Mouse (Mus musculus) heart, embryonic 15.5 days (tissue): Measurements from ENCODE around the gene Kcnip2. TPM values are rescaled to one million over a fixed set of nuclear protein-coding genes. Genes with fewer than 3 reads are reported as not detected.

Experiments
- ATAC-seq: fragments of 200-750 bp; cut with Nextera tagmentation; replicated peaks from 2 replicates; pipeline ENCODE4 v1.8.0; 2017; ENCODE audit warnings: low read depth, moderate TSS enrichment; ENCODE audit not compliant: insufficient number of reproducible peaks, insufficient read depth, low FRiP score
- H3K27ac ChIP-seq: fragments of 300-500 bp; sonication (generic); 2 replicates; pipeline ENCODE4 v1.5.1; 2015; ENCODE audit warnings: mild to moderate bottlenecking, inconsistent platforms
- H3K27me3 ChIP-seq: fragments of 300-500 bp; sonication (generic); 2 replicates; pipeline ENCODE4 v1.6.1; 2015; ENCODE audit warnings: inconsistent platforms
- H3K36me3 ChIP-seq: fragments of 300-500 bp; sonication (generic); 2 replicates; pipeline ENCODE4 v1.6.1; 2015; ENCODE audit warnings: mild to moderate bottlenecking, inconsistent platforms
- H3K4me1 ChIP-seq: fragments of 300-500 bp; sonication (generic); replicated peaks from 2 replicates; pipeline ENCODE4 v1.6.1; 2015; ENCODE audit warnings: inconsistent platforms
- H3K4me2 ChIP-seq: fragments of 300-500 bp; sonication (generic); 2 replicates; pipeline ENCODE4 v1.6.1; 2015; ENCODE audit warnings: inconsistent platforms, mild to moderate bottlenecking, moderate library complexity
- H3K4me3 ChIP-seq: fragments of 300-500 bp; sonication (generic); 2 replicates; pipeline ENCODE4 v1.5.1; 2015; ENCODE audit warnings: mild to moderate bottlenecking, inconsistent platforms
- H3K9ac ChIP-seq: fragments of 300-500 bp; sonication (generic); 2 replicates; pipeline ENCODE4 v1.6.1; 2015; ENCODE audit warnings: mild to moderate bottlenecking, inconsistent platforms
- H3K9me3 ChIP-seq: fragments of 300-500 bp; sonication (generic); replicated peaks from 2 replicates; pipeline ENCODE4 v1.6.1; 2016; ENCODE audit warnings: inconsistent platforms
- WGBS: fragments of 180-500 bp; shearing (Covaris S2); methylation state at CpG from one replicate; pipeline ENCODE4 v1.1.7; 2015; ENCODE audit warnings: mixed read lengths; 5-methylcytosine and 5-hydroxymethylcytosine counted together
- polyA plus RNA-seq: library from polyadenylated mRNA; unstranded; fragments of >200 nt; fragmentation: Nextera tagmentation; extraction: Ambion mirVana; gene quantifications from 2 replicates; pipeline ENCODE4 v1.2.1, GENCODE M21; 2015

Kcnip2 gene
- polyA plus RNA-seq, 1 experiment from 2014 or later = 10.0 TPM

DNA sequence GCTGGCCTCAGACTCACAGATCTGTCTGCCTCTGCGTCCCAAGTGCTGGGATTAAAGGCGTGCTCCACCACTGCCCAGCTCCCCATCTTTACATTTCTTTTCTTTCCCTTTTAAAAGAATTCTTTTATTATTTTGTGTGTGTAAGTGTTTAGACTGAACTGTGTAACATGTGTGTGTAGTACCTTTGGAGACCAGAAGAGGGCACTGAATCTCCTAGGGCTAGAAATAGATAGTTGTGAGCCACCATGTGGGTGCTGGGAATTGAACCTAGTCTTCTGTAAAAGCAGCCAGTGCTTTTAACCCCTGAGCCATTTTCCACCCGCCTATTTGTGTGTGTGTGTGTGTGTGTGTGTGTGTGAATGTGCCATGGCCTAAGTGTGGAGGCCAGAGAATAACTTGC, 11.9 kb upstream of the Kcnip2 start:
- no peaks in the 10 kb centered on the region for H3K27me3 ChIP-seq
- no peak overlapping the region for H3K4me3 ChIP-seq
- peaks cover 18% of the 10 kb centered on the region; the same call in 1 of the 2 replicates for H3K4me1 ChIP-seq
- WGBS = 93% methylated on average over 3 of the region's 3 CpGs
- no peak for ATAC-seq
- no peak overlapping the region for H3K9ac ChIP-seq
- H3K9me3 ChIP-seq = no peaks in the 10 kb centered on the region
- no peak overlapping the region for H3K4me2 ChIP-seq
- no peaks in the 10 kb centered on the region for H3K36me3 ChIP-seq
- 0 out of 2 replicates have a peak overlapping the region, but pooled peaks have one; percentile 1 for H3K27ac ChIP-seq

DNA sequence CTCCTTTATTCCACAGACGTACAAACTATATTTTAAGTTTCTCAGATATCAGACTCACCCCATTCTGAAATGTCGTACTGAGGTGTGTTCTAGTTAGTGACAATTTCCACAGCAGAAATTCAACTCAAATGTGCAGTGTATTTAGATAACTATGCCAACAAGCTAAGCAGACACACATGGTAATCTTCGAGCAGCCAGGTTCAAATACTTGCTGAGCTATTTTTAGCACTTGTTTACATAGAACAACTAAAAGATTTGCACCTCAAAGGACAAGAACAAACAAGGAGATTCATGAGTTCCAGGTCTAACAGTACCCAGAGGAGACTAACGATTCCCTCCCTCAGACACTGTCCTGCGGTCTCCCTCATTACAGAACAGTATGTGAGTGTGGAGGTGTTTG, 11.3 kb upstream of the Kcnip2 start:
- no peak overlapping the region for H3K4me3 ChIP-seq
- no peaks in the 10 kb centered on the region for H3K9me3 ChIP-seq
- no peaks in the 10 kb centered on the region for H3K27me3 ChIP-seq
- WGBS = 66% methylated on average over 5 of the region's 5 CpGs
- H3K4me2 ChIP-seq = no peak overlapping the region
- peaks cover 18% of the 10 kb centered on the region; the same call in 1 of the 2 replicates for H3K4me1 ChIP-seq
- peak overlapping the region; percentile 52; the same call in 1 of the 2 replicates for H3K27ac ChIP-seq
- H3K36me3 ChIP-seq = no peaks in the 10 kb centered on the region
- ATAC-seq = no peak
- H3K9ac ChIP-seq = no peak overlapping the region

DNA sequence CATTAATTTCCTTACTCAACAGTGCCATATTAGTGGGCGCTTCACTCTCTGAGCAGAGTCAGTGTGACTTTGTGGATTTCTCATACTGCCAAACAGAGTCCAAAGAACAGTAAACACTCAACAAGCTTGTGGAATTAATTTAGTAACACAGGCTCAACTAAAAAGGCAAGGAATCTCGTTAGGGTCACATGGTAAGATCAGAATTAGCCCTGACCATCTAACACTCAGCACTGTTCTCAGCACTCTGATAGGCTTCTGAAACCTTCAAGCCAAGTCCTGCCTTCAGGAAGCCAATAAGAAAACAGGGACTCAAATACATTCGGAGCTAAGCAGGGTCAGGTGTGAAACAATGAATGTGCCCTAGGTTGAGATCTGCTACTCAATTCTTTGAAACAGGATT, 10.3 kb upstream of the Kcnip2 start:
- Histone ChIP-seq H3K4me2 (no peak overlapping the region), H3K4me3 (no peak overlapping the region), H3K27me3 (no peaks in the 10 kb centered on the region), H3K4me1 (peaks cover 22% of the 10 kb centered on the region; the same call in 1 of the 2 replicates), H3K9ac (no peak overlapping the region), H3K9me3 (no peaks in the 10 kb centered on the region), H3K36me3 (no peaks in the 10 kb centered on the region), H3K27ac (peak overlapping the region; percentile 52)
- WGBS = 52% methylated on average over 3 of the region's 3 CpGs
- ATAC-seq = peak; percentile 50; the same call in 1 of the 2 replicates

DNA sequence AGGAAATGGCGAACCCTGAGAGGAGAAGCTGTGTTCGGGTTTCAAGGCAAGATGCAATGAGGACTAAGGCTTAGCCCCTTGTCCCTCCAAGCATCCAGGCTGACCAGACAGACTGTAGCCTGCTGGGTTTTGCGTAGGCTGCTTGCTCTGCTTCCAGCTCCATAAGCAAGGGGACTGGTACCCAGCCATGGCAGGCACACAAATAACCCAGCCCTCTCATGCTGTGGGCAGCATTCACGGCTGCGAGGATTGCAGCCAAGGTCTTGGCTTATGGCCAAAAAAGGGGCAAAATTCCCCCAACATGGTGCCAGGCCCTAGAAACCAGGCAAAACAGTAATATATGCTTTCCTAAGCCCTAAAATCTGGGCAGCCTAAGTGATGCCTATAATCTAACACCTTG, 6.0 kb upstream of the Kcnip2 start:
- H3K9ac ChIP-seq = no peak overlapping the region

DNA sequence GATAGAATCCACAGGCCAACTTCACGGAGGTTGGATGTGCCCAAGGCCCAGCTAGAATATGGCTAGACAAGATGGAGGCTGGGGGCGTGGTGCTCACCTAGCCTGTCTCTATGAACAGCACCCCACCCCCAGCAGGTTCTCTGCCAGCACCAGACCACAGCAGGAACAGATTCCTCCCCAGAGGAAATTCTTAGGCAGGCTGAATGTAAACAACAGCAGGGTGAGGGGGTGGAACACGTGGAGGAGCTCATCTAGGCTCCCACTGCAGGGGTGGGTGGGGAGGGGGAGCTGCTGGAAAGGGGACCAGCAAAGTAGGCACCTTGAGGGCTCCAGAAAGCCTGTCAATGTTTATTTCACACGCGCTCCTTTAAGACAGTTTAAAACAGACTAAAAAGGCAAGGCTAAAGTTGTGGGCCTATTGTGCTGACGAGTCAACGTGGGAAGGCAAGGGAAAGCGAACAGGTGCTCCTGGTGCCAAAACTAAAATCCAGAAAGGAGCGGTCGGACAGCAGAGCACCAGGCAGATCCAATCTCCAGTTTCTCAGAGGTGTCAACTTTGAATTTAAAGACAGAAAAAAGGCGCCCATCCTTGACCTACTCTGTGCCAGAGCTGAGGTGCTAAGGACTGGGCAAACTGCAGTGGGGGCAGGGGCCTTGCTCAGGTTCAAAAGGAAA, 2.1 kb upstream of the Kcnip2 start:
- no peak for ATAC-seq
- H3K36me3 ChIP-seq = no peaks in the 10 kb centered on the region
- 72% methylated on average over 11 of the region's 11 CpGs for WGBS

More for the DNA sequence above, 6.0 kb upstream of the Kcnip2 start:
- Histone ChIP-seq H3K4me2 (no peak overlapping the region), H3K36me3 (no peaks in the 10 kb centered on the region), H3K9me3 (no peaks in the 10 kb centered on the region), H3K27me3 (no peaks in the 10 kb centered on the region), H3K4me1 (peaks cover 24% of the 10 kb centered on the region; the same call in 1 of the 2 replicates), H3K4me3 (no peak overlapping the region), H3K27ac (no peak overlapping the region)
- 62% methylated on average over 5 of the region's 5 CpGs for WGBS
- ATAC-seq = no peak

DNA sequence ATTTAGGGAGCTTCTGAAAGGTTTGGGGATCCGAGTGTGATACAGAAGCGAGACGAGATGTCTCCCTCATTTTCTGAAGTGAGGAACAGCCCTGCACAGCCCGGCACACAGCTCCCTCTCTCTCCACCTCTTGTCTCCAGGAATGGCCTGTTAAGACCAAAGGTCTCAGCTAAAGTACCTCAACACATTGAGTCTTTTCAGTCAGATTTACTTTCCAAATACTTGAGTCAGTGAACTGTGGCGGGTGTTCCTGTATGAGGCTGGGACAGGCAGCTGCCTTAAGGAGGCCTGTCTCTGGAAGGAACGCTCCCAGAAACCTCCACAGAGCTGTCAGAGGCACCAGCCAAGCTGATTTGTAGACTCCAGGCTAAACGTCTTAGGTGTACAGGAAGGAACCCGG, 866 bp upstream of the Kcnip2 start:
- Histone ChIP-seq H3K4me3 (no peak overlapping the region), H3K9ac (no peak overlapping the region), H3K4me2 (peak overlapping the region; percentile 85; the same call in 1 of the 2 replicates), H3K27ac (no peak overlapping the region), H3K9me3 (no peaks in the 10 kb centered on the region), H3K27me3 (peaks cover 12% of the 10 kb centered on the region; the same call in 1 of the 2 replicates), H3K36me3 (no peaks in the 10 kb centered on the region), H3K4me1 (peaks cover 35% of the 10 kb centered on the region)
- 36% methylated on average over 8 of the region's 8 CpGs for WGBS
- no peak for ATAC-seq

More for the DNA sequence above, 2.1 kb upstream of the Kcnip2 start:
- peaks cover 28% of the 10 kb centered on the region for H3K4me1 ChIP-seq
- no peak overlapping the region for H3K9ac ChIP-seq
- H3K27me3 ChIP-seq = peaks cover 12% of the 10 kb centered on the region; the same call in 1 of the 2 replicates
- H3K27ac ChIP-seq = no peak overlapping the region
- H3K4me2 ChIP-seq = no peak overlapping the region
- no peaks in the 10 kb centered on the region for H3K9me3 ChIP-seq
- H3K4me3 ChIP-seq = no peak overlapping the region

DNA sequence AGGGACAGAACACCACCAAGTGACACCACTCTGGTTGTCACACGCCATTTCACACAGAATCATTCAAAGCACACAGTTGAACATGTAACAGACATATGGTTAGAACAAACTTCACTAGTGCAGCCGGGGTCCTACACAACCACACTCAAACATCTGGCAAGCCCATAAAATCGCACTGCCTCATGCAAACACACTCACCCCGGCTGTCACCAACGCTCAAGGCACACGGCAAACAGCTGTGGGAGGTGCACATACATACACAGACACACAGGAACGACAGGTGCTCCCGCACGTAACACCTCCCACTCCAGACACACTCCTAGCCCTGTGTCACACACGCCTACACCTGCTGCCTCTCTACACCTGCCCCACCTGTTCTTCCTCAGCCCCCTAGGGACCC, 691 bp downstream of the Kcnip2 start:
- H3K36me3 ChIP-seq = no peaks in the 10 kb centered on the region
- 58% methylated on average over 10 of the region's 10 CpGs for WGBS
- peak overlapping the region; percentile 51 for H3K4me3 ChIP-seq
- no peaks in the 10 kb centered on the region for H3K9me3 ChIP-seq
- H3K9ac ChIP-seq = peak overlapping the region; percentile 39
- peaks cover 34% of the 10 kb centered on the region for H3K4me1 ChIP-seq
- H3K27me3 ChIP-seq = peaks cover 12% of the 10 kb centered on the region; the same call in 1 of the 2 replicates
- no peak for ATAC-seq
- peak overlapping the region; percentile 85 for H3K4me2 ChIP-seq
- H3K27ac ChIP-seq = no peak overlapping the region

DNA sequence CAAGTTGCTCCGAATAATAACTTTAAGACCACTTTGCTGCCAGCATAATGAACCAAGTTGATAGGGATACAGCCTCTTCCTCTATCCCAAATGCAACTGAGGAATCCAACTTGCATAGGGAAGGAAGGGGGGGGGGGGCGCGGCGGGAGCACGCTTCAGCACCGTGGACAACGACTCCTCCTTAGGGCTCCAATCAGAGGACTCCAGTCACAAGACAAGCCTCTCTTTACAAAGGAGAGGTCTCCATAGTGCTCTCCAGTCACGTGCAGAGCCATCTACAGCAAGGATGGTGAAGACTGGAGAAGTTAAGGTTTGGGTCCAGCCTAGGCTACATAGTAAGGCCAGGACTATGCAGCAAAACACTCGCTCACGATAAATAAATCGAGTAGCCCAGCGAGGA, 2.1 kb downstream of the Kcnip2 start:
- WGBS = 10% methylated on average over 12 of the region's 12 CpGs
- Histone ChIP-seq H3K27me3 (peaks cover 12% of the 10 kb centered on the region; the same call in 1 of the 2 replicates), H3K36me3 (no peaks in the 10 kb centered on the region), H3K4me3 (no peak overlapping the region), H3K27ac (no peak overlapping the region), H3K9me3 (no peaks in the 10 kb centered on the region), H3K4me2 (no peak overlapping the region), H3K9ac (no peak overlapping the region), H3K4me1 (peaks cover 34% of the 10 kb centered on the region)
- ATAC-seq = 0 out of 2 replicates have a peak, but pooled peaks have one; percentile 42

DNA sequence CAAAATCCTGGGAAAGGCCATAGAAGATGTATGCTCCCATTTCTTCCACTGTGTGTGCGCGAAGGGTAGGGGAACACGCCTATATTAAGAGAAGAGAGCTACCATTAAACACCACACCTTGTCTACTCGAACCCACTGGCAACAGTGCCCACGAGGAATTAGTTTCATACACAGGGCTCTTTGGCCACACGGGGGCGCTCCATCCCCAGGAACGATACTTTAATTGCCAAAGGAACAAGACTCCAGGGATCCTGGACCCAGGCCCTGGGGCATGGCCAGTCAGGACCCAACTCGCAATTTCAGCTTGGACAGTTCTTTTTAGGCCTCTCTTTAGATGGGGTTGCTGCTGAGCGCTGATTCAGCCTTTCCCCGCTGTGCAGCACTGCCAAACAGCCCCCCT, 2.6 kb downstream of the Kcnip2 start:
- peaks cover 34% of the 10 kb centered on the region for H3K4me1 ChIP-seq
- H3K4me2 ChIP-seq = no peak overlapping the region
- WGBS = 7% methylated on average over 11 of the region's 11 CpGs
- no peak overlapping the region for H3K9ac ChIP-seq
- H3K27ac ChIP-seq = no peak overlapping the region
- H3K9me3 ChIP-seq = no peaks in the 10 kb centered on the region
- H3K4me3 ChIP-seq = no peak overlapping the region
- peaks cover 12% of the 10 kb centered on the region; the same call in 1 of the 2 replicates for H3K27me3 ChIP-seq
- no peak; the same call in 1 of the 2 replicates for ATAC-seq
- H3K36me3 ChIP-seq = no peaks in the 10 kb centered on the region

DNA sequence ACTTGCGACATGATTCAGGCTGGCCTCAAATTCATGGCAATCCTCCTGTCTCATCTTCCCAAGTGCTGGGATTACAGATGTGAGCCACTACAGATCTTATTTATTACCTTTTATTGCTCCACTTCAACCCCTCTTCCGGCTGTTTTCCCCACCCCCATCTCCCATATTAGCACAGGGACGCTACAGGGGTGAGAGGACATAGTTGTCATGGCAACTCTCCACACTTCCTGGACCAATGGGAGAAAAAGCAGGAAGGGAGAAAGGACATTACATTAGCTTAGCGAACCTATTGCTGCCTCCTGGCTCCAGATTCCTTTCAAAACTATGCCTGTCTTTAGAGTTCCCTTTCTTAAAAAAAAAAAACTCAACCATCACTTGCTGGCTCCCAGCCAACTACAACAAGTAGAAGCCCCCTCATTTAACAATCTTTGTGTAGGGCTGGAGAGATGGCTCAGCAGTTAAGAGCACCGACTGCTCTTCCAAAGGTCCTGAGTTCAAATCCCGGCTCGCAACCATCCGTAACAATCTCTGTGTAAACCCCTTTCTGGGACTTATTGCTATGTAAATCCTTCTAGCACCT, 3.1 kb downstream of the Kcnip2 start:
- Histone ChIP-seq H3K4me1 (peaks cover 32% of the 10 kb centered on the region), H3K27me3 (peaks cover 12% of the 10 kb centered on the region; the same call in 1 of the 2 replicates), H3K9ac (no peak overlapping the region), H3K4me3 (peak overlapping the region; percentile 34; the same call in 1 of the 2 replicates), H3K36me3 (no peaks in the 10 kb centered on the region), H3K9me3 (no peaks in the 10 kb centered on the region), H3K27ac (no peak overlapping the region), H3K4me2 (peak overlapping the region; percentile 66)
- ATAC-seq = no peak
- WGBS = 17% methylated on average over 8 of the region's 8 CpGs

DNA sequence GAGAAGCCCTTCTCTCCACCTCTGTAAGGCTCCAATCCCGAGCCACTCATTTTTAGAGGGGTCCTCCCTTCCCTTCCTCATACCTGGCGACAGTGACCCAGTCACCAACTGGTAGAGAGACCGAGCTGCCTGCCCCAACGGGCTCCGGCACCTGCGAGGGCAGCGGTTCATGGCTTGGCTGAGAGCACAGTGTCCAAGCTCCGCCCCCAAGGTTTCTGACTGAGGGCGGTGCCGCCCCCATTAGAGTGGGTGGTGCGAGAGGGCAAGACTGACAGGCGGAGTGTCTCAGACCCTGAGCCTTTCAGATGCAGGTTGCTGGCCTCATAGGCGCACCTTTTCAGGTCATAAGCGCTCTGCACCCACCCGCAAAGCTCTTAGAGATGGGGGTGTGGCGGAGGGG, 3.7 kb downstream of the Kcnip2 start:
- peak; percentile 41 for ATAC-seq
- Histone ChIP-seq H3K9ac (no peak overlapping the region), H3K27me3 (peaks cover 12% of the 10 kb centered on the region; the same call in 1 of the 2 replicates), H3K9me3 (no peaks in the 10 kb centered on the region), H3K27ac (no peak overlapping the region), H3K4me3 (peak overlapping the region; percentile 34), H3K4me2 (peak overlapping the region; percentile 66), H3K4me1 (peaks cover 31% of the 10 kb centered on the region), H3K36me3 (no peaks in the 10 kb centered on the region)
- 1% methylated on average over 16 of the region's 16 CpGs for WGBS
